Mouse (Mus musculus) lung, postnatal 36 days (tissue): ENCODE measurements at regions not wholly inside any gene's neighbourhood (a gene's known extent, or its start where the extent isn't known, plus 50 kb on each side); places are given as distances from the start of the nearest gene placed in this dataset.
"Not testable (repeated sequence)": the region's sequence is repeated elsewhere in the genome, so short reads cannot be mapped to it uniquely, and the experiment has no call there.

Experiments used
- DNase-seq: peaks from one replicate; pipeline ENCODE4 v3.0.0; 2022; ENCODE audit warnings: mixed read lengths

- DNase-seq, result not testable (repeated sequence)
These were observed 233.6 kb downstream of the Utp18 start for GRCm38 (mm10) chr11:93651966-93652365.
